Mouse (Mus musculus) brain, embryonic 14.5 days (tissue): Measurements from ENCODE around the gene Pcdh20.

ENCODE experiments used
- CTCF ChIP-seq: fragments of 200-500 bp; IDR thresholded peaks from 2 replicates; pipeline ENCODE4 v1.5.1; 2012; ENCODE audit warnings: inconsistent platforms, mild to moderate bottlenecking, moderate library complexity, borderline replicate concordance; ENCODE audit not compliant: insufficient read depth, insufficient read length; ENCODE audit errors: extremely low read depth
- POLR2A ChIP-seq: fragments of 200-500 bp; IDR thresholded peaks from 2 replicates; pipeline ENCODE4 v1.6.1; 2012; ENCODE audit warnings: mild to moderate bottlenecking, inconsistent platforms, borderline replicate concordance; ENCODE audit not compliant: poor library complexity, insufficient read depth, insufficient read length, severe bottlenecking; ENCODE audit errors: extremely low read depth

DNA sequence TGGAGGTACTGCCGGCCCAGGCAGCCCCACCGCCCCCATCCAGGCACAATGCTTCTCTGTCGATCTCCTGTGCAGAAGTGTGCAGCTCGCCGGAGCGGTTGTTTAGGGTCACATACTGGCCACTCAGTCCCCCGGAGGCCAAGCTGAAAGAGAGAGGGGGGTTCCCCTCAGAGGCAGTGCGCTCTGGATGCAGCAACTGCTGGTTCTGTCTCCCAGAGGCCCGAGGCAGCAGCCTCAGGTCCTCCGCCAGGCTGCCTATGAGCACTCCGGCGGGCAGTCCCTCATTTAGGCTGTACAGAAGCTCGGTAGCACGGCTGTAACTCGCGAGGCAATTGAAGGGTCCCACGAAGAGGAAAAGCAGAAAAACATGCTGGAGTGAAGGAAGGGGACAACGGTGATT lies 1.8 kb downstream of the Pcdh20 start:
- 0 out of 2 replicates have a peak, but pooled peaks have one; percentile 9 for TF ChIP-seq CTCF
- no peak for TF ChIP-seq POLR2A
